Mouse (Mus musculus): ENCODE data around the gene Slfn9.

GRCm38 (mm10) chr11:82962215-82962614 lies 29.4 kb downstream of the Slfn9 start:
- no peak for TF ChIP-seq CTCF (IDR thresholded peaks at IDR 0.05; ENCODE audit: low read depth, low read length)
- TF ChIP-seq POLR2A (IDR thresholded peaks at IDR 0.05; ENCODE audit: borderline replicate concordance, low read depth, low read length): no peak
